Comparison of ENCODE assay signal across 22 mouse cellular contexts in genomic region chr13:47156841-47157240, GRCm38 (mm10). TPM values are rescaled to one million over a fixed set of nuclear protein-coding genes. Genes with fewer than 3 reads are reported as not detected.
DNase-seq lines count a peak whose midpoint lies in the region; ATAC-seq and TF ChIP-seq lines count a peak whose summit lies in the region.
"Had no signal": no experiment of that assay in that cellular context is flagged by ENCODE, and none has a peak within 500 bp of the region (broad histone marks: within the 10 kb centered on the region; RNA-seq: fewer than 3 reads in every experiment).

No protein-coding gene starts in this region.

- 31% methylated on average over 5 of the region's 5 CpGs for WGBS in kidney, postnatal 0 days
- WGBS in midbrain, embryonic 10.5 days: 65% methylated on average over 5 of the region's 5 CpGs
- 72% methylated on average over 5 of the region's 5 CpGs for WGBS in midbrain, postnatal 0 days

- DNase-seq in kidney, postnatal 0 days (ENCODE audit: low spot score): peak; percentile 26
- DNase-seq in kidney, adult 8-10 months: no peak
- no peak for DNase-seq in midbrain, embryonic 10.5 days (ENCODE audit: low spot score)
- DNase-seq in midbrain, postnatal 0 days (ENCODE audit: low spot score): no peak
- DNase-seq in embryo, embryonic 9.5 days (ENCODE audit: extremely low spot score): peak; percentile 10
- no peak for DNase-seq in cerebellum, postnatal 4 days (ENCODE audit: low spot score in 2 of 2)
- DNase-seq: adrenal gland, adult 2 months; adrenal gland, postnatal 25 days; cerebellum, adult 18-20 months; cerebellum, adult 9-11 months; gastrocnemius, postnatal 36 days; heart, adult 11 months; heart, postnatal 36 days had no signal

- no peak overlapping the region for H3K4me2 ChIP-seq in kidney, postnatal 0 days (ENCODE audit: low read length)
- no peak overlapping the region for H3K4me2 ChIP-seq in midbrain, postnatal 0 days (ENCODE audit: low read depth, low read length, poor library complexity, severe bottlenecking)
- H3K4me2 ChIP-seq: embryonic facial prominence, embryonic 15.5 days; heart, embryonic 13.5 days; hindbrain, embryonic 12.5 days had no signal

- TF ChIP-seq CTCF in kidney, postnatal 0 days (IDR thresholded peaks at IDR 0.05; ENCODE audit: low read depth): no peak
- TF ChIP-seq CTCF in midbrain, postnatal 0 days (IDR thresholded peaks at IDR 0.05): no peak

- H3K9me3 ChIP-seq in kidney, postnatal 0 days (replicated peaks; ENCODE audit: low read length): no peaks in the 10 kb centered on the region
- no peaks in the 10 kb centered on the region for H3K9me3 ChIP-seq in midbrain, embryonic 10.5 days (replicated peaks)
- H3K9me3 ChIP-seq in midbrain, postnatal 0 days (ENCODE audit: low read length): no peaks in the 10 kb centered on the region
- H3K9me3 ChIP-seq: embryonic facial prominence, embryonic 15.5 days; forebrain, embryonic 10.5 days; heart, embryonic 13.5 days; hindbrain, embryonic 12.5 days had no signal

- no peak for ATAC-seq in kidney, postnatal 0 days (replicated peaks; ENCODE audit: low FRiP score, low read depth)
- ATAC-seq in midbrain, postnatal 0 days (ENCODE audit: low FRiP score): no peak
- ATAC-seq in frontal cortex, adult (ENCODE audit: low TSS enrichment): no peak
- ATAC-seq: forebrain, embryonic 14.5 days; hindbrain, postnatal 0 days had no signal

- H3K4me3 ChIP-seq in kidney, postnatal 0 days (replicated peaks; ENCODE audit: low read depth, low read length): no peak overlapping the region
- no peak overlapping the region for H3K4me3 ChIP-seq in midbrain, embryonic 10.5 days
- no peak overlapping the region for H3K4me3 ChIP-seq in midbrain, postnatal 0 days (ENCODE audit: low read depth, low read length)
- H3K4me3 ChIP-seq: embryonic facial prominence, embryonic 15.5 days; erythroblast, embryonic 14.5 days; forebrain, embryonic 10.5 days; heart, embryonic 13.5 days; hindbrain, embryonic 12.5 days had no signal

- H3K4me1 ChIP-seq in kidney, postnatal 0 days (replicated peaks; ENCODE audit: insufficient read depth, low read length): no peaks in the 10 kb centered on the region
- peaks cover 15% of the 10 kb centered on the region for H3K4me1 ChIP-seq in midbrain, embryonic 10.5 days
- H3K4me1 ChIP-seq in midbrain, postnatal 0 days (ENCODE audit: insufficient read depth, low read length): no peaks in the 10 kb centered on the region
- H3K4me1 ChIP-seq: heart, embryonic 13.5 days; hindbrain, embryonic 12.5 days had no signal

- H3K27me3 ChIP-seq in kidney, postnatal 0 days (ENCODE audit: insufficient read depth, low read length): no peaks in the 10 kb centered on the region
- no peaks in the 10 kb centered on the region for H3K27me3 ChIP-seq in midbrain, embryonic 10.5 days (ENCODE audit: low read depth, poor library complexity, severe bottlenecking)
- H3K27me3 ChIP-seq in midbrain, postnatal 0 days (ENCODE audit: insufficient read depth, low read length): no peaks in the 10 kb centered on the region
- H3K27me3 ChIP-seq: embryonic facial prominence, embryonic 15.5 days; heart, embryonic 13.5 days; hindbrain, embryonic 12.5 days had no signal

- no peak overlapping the region for H3K9ac ChIP-seq in kidney, postnatal 0 days (ENCODE audit: low read depth, low read length)
- no peak overlapping the region for H3K9ac ChIP-seq in midbrain, postnatal 0 days (replicated peaks; ENCODE audit: low read length, poor library complexity, severe bottlenecking)
- H3K9ac ChIP-seq: embryonic facial prominence, embryonic 15.5 days; heart, embryonic 13.5 days; hindbrain, embryonic 12.5 days had no signal

- H3K27ac ChIP-seq in kidney, postnatal 0 days: no peak overlapping the region
- H3K27ac ChIP-seq in midbrain, embryonic 10.5 days (replicated peaks): 0 out of 2 replicates have a peak overlapping the region, but pooled peaks have one; percentile 33
- H3K27ac ChIP-seq in midbrain, postnatal 0 days (ENCODE audit: low read depth, low read length): no peak overlapping the region
- H3K27ac ChIP-seq: embryonic facial prominence, embryonic 15.5 days; forebrain, embryonic 10.5 days; heart, embryonic 13.5 days; hindbrain, embryonic 12.5 days; hindbrain, postnatal 0 days had no signal

- H3K36me3 ChIP-seq in kidney, postnatal 0 days (ENCODE audit: insufficient read depth, low read length): no peaks in the 10 kb centered on the region
- H3K36me3 ChIP-seq in midbrain, embryonic 10.5 days: no peaks in the 10 kb centered on the region
- H3K36me3 ChIP-seq in midbrain, postnatal 0 days (ENCODE audit: insufficient read depth, low read length): no peaks in the 10 kb centered on the region
- H3K36me3 ChIP-seq: embryonic facial prominence, embryonic 15.5 days; forebrain, embryonic 10.5 days; heart, embryonic 13.5 days; hindbrain, embryonic 12.5 days had no signal

RNA-seq across cellular contexts. Expression of gene Rnf144b, which starts 34.4 kb away (rescaled TPM):
- 1.1 and 1.6 TPM in 2 replicates for polyA plus RNA-seq in kidney, postnatal 0 days (2015; fragmentation: Nextera tagmentation; extraction: Ambion mirVana)
- 0.59 and 0.75 TPM in 2 replicates for polyA plus RNA-seq in midbrain, embryonic 10.5 days (2016; fragmentation: Nextera tagmentation; extraction: Ambion mirVana)
- total RNA-seq in midbrain, postnatal 0 days (2014; rRNA removed): 4.1 TPM in 2 replicates
- 1.8 and 1.9 TPM in 2 replicates for polyA plus RNA-seq in midbrain, postnatal 0 days (2015; fragmentation: Nextera tagmentation; extraction: Ambion mirVana)
- total RNA-seq: MEL had no signal
- polyA plus RNA-seq: erythroblast, embryonic 14.5 days had no signal

RNA-seq across cellular contexts. Expression of gene Dek, which starts 50.8 kb away (rescaled TPM):
- 185 and 187 TPM in 2 replicates for polyA plus RNA-seq in kidney, postnatal 0 days (2015; fragmentation: Nextera tagmentation; extraction: Ambion mirVana)
- polyA plus RNA-seq in midbrain, embryonic 10.5 days (2016; fragmentation: Nextera tagmentation; extraction: Ambion mirVana): 346 and 382 TPM in 2 replicates
- total RNA-seq in midbrain, postnatal 0 days (2014; rRNA removed): 34.1 and 60.0 TPM in 2 replicates
- 96.3 and 112 TPM in 2 replicates for polyA plus RNA-seq in midbrain, postnatal 0 days (2015; fragmentation: Nextera tagmentation; extraction: Ambion mirVana)

Comparison
In these comparisons a context has a peak if more than half of its experiments do, and no peak if none do; other contexts are left out.
1. DNase-seq: peak in kidney, postnatal 0 days (single experiment) and embryo, embryonic 9.5 days (single experiment); none in kidney, adult 8-10 months (0 of 2), midbrain, embryonic 10.5 days (single experiment), midbrain, postnatal 0 days (single experiment) and cerebellum, postnatal 4 days (0 of 2).